9 mouse cellular contexts compared by ENCODE assay signal in genomic region chr17:84365791-84366301, GRCm38 (mm10).
DNase-seq lines count a peak whose midpoint lies in the region; ATAC-seq and TF ChIP-seq lines count a peak whose summit lies in the region.
"Had no signal": no experiment of that assay in that cellular context is flagged by ENCODE, and none has a peak within 500 bp of the region (broad histone marks: within the 10 kb centered on the region; RNA-seq: fewer than 3 reads in every experiment).

No protein-coding gene starts in this region.

- peaks cover 42% of the 10 kb centered on the region for H3K4me1 ChIP-seq in heart, embryonic 15.5 days (replicated peaks)
- H3K4me1 ChIP-seq in heart, embryonic 11.5 days (ENCODE audit: control insufficient read depth, insufficient read depth, low read length), result peaks cover 24% of the 10 kb centered on the region
- H3K4me1 ChIP-seq in forebrain, embryonic 11.5 days (replicated peaks; ENCODE audit: control insufficient read depth, insufficient read depth, low read length), result peaks cover 14% of the 10 kb centered on the region
- peaks cover 11% of the 10 kb centered on the region; the same call in 1 of the 2 replicates for H3K4me1 ChIP-seq in midbrain, postnatal 0 days (ENCODE audit: insufficient read depth, low read length)
- peaks cover 24% of the 10 kb centered on the region for H3K4me1 ChIP-seq in cerebellum, adult 2 months (ENCODE audit: control insufficient read depth, insufficient read depth, low read length)

- ATAC-seq in heart, embryonic 15.5 days (replicated peaks; ENCODE audit: insufficient number of reproducible peaks, insufficient read depth, low FRiP score, low read depth), result no peak
- ATAC-seq in heart, embryonic 11.5 days (replicated peaks; ENCODE audit: insufficient number of reproducible peaks, low FRiP score, low TSS enrichment), result no peak
- ATAC-seq in forebrain, embryonic 11.5 days (replicated peaks; ENCODE audit: low FRiP score), result peak; percentile 65
- no peak; the same call in 1 of the 2 replicates for ATAC-seq in midbrain, postnatal 0 days (ENCODE audit: low FRiP score)

- H3K4me3 ChIP-seq in heart, embryonic 15.5 days, result no peak overlapping the region
- no peak overlapping the region for H3K4me3 ChIP-seq in heart, embryonic 11.5 days (ENCODE audit: low read depth, low read length)
- no peak overlapping the region for H3K4me3 ChIP-seq in forebrain, embryonic 11.5 days (ENCODE audit: low read depth, low read length)
- no peak overlapping the region for H3K4me3 ChIP-seq in midbrain, postnatal 0 days (ENCODE audit: low read depth, low read length)
- no peak overlapping the region for H3K4me3 ChIP-seq in cerebellum, adult 2 months (replicated peaks; ENCODE audit: insufficient read depth, low read depth, low read length)

- WGBS in heart, embryonic 15.5 days, result 49% methylated on average over 6 of the region's 6 CpGs
- WGBS in heart, embryonic 11.5 days (ENCODE audit: insufficient replicate concordance), result 60% methylated on average over 6 of the region's 6 CpGs
- 47% methylated on average over 6 of the region's 6 CpGs for WGBS in forebrain, embryonic 11.5 days
- WGBS in midbrain, postnatal 0 days, result 39% methylated on average over 6 of the region's 6 CpGs
- 78% methylated on average over 6 of the region's 6 CpGs for WGBS in cerebellum, adult 2 months

- TF ChIP-seq POLR2A in cerebellum, adult 2 months (IDR thresholded peaks at IDR 0.05; ENCODE audit: borderline replicate concordance, insufficient read depth, low read length), result no peak

- no peak for TF ChIP-seq CTCF in midbrain, postnatal 0 days (IDR thresholded peaks at IDR 0.05)
- TF ChIP-seq CTCF in cerebellum, adult 2 months (IDR thresholded peaks at IDR 0.05; ENCODE audit: borderline replicate concordance, insufficient read depth, low read depth, low read length), result no peak

- no peak for DNase-seq in forebrain, embryonic 11.5 days (ENCODE audit: low spot score)
- DNase-seq in kidney, postnatal 10 days, result peak; percentile 54
- peak; percentile 31 for DNase-seq in midbrain, postnatal 0 days (ENCODE audit: low spot score)
- no peak for DNase-seq in cerebellum, adult 2 months
- DNase-seq in thymus, postnatal 4 days, result no peak
- DNase-seq in ovary, postnatal 10 days (ENCODE audit: low spot score), result no peak
- DNase-seq: gastrocnemius, postnatal 10 days had no signal

- no peak overlapping the region for H3K9ac ChIP-seq in heart, embryonic 15.5 days
- H3K9ac ChIP-seq in heart, embryonic 11.5 days (ENCODE audit: low read depth, low read length), result no peak overlapping the region
- no peak overlapping the region for H3K9ac ChIP-seq in forebrain, embryonic 11.5 days (ENCODE audit: low read length)
- no peak overlapping the region for H3K9ac ChIP-seq in midbrain, postnatal 0 days (replicated peaks; ENCODE audit: low read length, poor library complexity, severe bottlenecking)

- H3K36me3 ChIP-seq in heart, embryonic 15.5 days, result no peaks in the 10 kb centered on the region
- no peaks in the 10 kb centered on the region for H3K36me3 ChIP-seq in heart, embryonic 11.5 days (ENCODE audit: control insufficient read depth, insufficient read depth, low read length)
- H3K36me3 ChIP-seq in forebrain, embryonic 11.5 days (ENCODE audit: control insufficient read depth, insufficient read depth, low read length), result no peaks in the 10 kb centered on the region; the same call in 1 of the 2 replicates
- 0 out of 2 replicates have a peak, but pooled peaks cover 2% of the 10 kb centered on the region for H3K36me3 ChIP-seq in midbrain, postnatal 0 days (ENCODE audit: insufficient read depth, low read length)

- H3K4me2 ChIP-seq in heart, embryonic 15.5 days, result no peak overlapping the region
- H3K4me2 ChIP-seq in heart, embryonic 11.5 days, result no peak overlapping the region
- no peak overlapping the region for H3K4me2 ChIP-seq in forebrain, embryonic 11.5 days (ENCODE audit: low read depth, low read length, severe bottlenecking)
- no peak overlapping the region for H3K4me2 ChIP-seq in midbrain, postnatal 0 days (ENCODE audit: low read depth, low read length, poor library complexity, severe bottlenecking)

- no peaks in the 10 kb centered on the region for H3K9me3 ChIP-seq in heart, embryonic 15.5 days (replicated peaks)
- no peaks in the 10 kb centered on the region for H3K9me3 ChIP-seq in heart, embryonic 11.5 days (replicated peaks; ENCODE audit: control insufficient read depth, low read length)
- H3K9me3 ChIP-seq in forebrain, embryonic 11.5 days (ENCODE audit: control insufficient read depth, low read length), result no peaks in the 10 kb centered on the region
- no peaks in the 10 kb centered on the region for H3K9me3 ChIP-seq in midbrain, postnatal 0 days (ENCODE audit: low read length)

- H3K27me3 ChIP-seq in heart, embryonic 15.5 days, result no peaks in the 10 kb centered on the region
- no peaks in the 10 kb centered on the region for H3K27me3 ChIP-seq in heart, embryonic 11.5 days (ENCODE audit: control insufficient read depth, insufficient read depth, low read length)
- no peaks in the 10 kb centered on the region for H3K27me3 ChIP-seq in forebrain, embryonic 11.5 days (ENCODE audit: control insufficient read depth, insufficient read depth, low read length)
- H3K27me3 ChIP-seq in midbrain, postnatal 0 days (ENCODE audit: insufficient read depth, low read length), result no peaks in the 10 kb centered on the region
- H3K27me3 ChIP-seq in cerebellum, adult 2 months (ENCODE audit: control insufficient read depth, insufficient read depth, low read length), result no peaks in the 10 kb centered on the region

- peak overlapping the region; percentile 35 for H3K27ac ChIP-seq in heart, embryonic 15.5 days
- H3K27ac ChIP-seq in heart, embryonic 11.5 days (ENCODE audit: low read depth, low read length), result no peak overlapping the region; the same call in 1 of the 2 replicates
- peak overlapping the region; percentile 51 for H3K27ac ChIP-seq in forebrain, embryonic 11.5 days (ENCODE audit: low read depth, low read length)
- peak overlapping the region; percentile 55 for H3K27ac ChIP-seq in midbrain, postnatal 0 days (ENCODE audit: low read depth, low read length)
- H3K27ac ChIP-seq in cerebellum, adult 2 months (ENCODE audit: insufficient read depth, low read length), result no peak overlapping the region

Comparison
In these comparisons a context has a peak if more than half of its experiments do, and no peak if none do; other contexts are left out.
1. H3K27ac ChIP-seq: peak in heart, embryonic 15.5 days (single experiment), forebrain, embryonic 11.5 days (single experiment) and midbrain, postnatal 0 days (single experiment); none in heart, embryonic 11.5 days (single experiment) and cerebellum, adult 2 months (single experiment).
2. DNase-seq: peak in kidney, postnatal 10 days (single experiment) and midbrain, postnatal 0 days (single experiment); none in forebrain, embryonic 11.5 days (single experiment), cerebellum, adult 2 months (0 of 2), thymus, postnatal 4 days (single experiment) and ovary, postnatal 10 days (single experiment).